28 mouse cellular contexts compared by ENCODE assay signal in genomic region chr5:105260673-105261072, GRCm38 (mm10). TPM values are rescaled to one million over a fixed set of nuclear protein-coding genes. Genes with fewer than 3 reads are reported as not detected.
"Had no signal": no experiment of that assay in that cellular context is flagged by ENCODE, and none has a peak within 500 bp of the region (broad histone marks: within the 10 kb centered on the region; RNA-seq: fewer than 3 reads in every experiment).

No protein-coding gene starts in this region.

RNA-seq across cellular contexts. Expression of gene Gbp10, which starts 21.3 kb away (rescaled TPM):
- total RNA-seq: heart, postnatal 4 days; layer of hippocampus, adult 18-20 months; layer of hippocampus, adult 2 months; layer of hippocampus, postnatal 14 days; layer of hippocampus, postnatal 25 days; layer of hippocampus, postnatal 36 days; left cerebral cortex, adult 18-20 months; left cerebral cortex, adult 2 months had no signal
- polyA plus RNA-seq: heart, embryonic 11.5 days; heart, embryonic 12.5 days; heart, embryonic 14.5 days; heart, postnatal 0 days; hindbrain, embryonic 10.5 days; hindbrain, embryonic 11.5 days; intestine, embryonic 14.5 days; intestine, embryonic 15.5 days; intestine, embryonic 16.5 days; intestine, postnatal 0 days; kidney, embryonic 14.5 days; kidney, embryonic 15.5 days; kidney, embryonic 16.5 days had no signal

RNA-seq across cellular contexts. Expression of gene Gm43302, which starts 32.8 kb away (rescaled TPM):
- total RNA-seq: heart, postnatal 4 days; layer of hippocampus, adult 2 months; layer of hippocampus, adult 8-10 months; layer of hippocampus, postnatal 10 days; layer of hippocampus, postnatal 14 days; layer of hippocampus, postnatal 36 days; left cerebral cortex, adult 18-20 months; left cerebral cortex, adult 2 months had no signal
- polyA plus RNA-seq: heart, embryonic 10.5 days; heart, embryonic 11.5 days; heart, embryonic 12.5 days; heart, embryonic 15.5 days; hindbrain, embryonic 10.5 days; hindbrain, embryonic 16.5 days; hindbrain, postnatal 0 days; intestine, embryonic 14.5 days; intestine, postnatal 0 days; kidney, embryonic 14.5 days; kidney, embryonic 16.5 days; kidney, postnatal 0 days had no signal
